Mouse (Mus musculus) ES-Bruce4 (cell line): ENCODE measurements around the gene Lrrn4cl. TPM values are rescaled to one million over a fixed set of nuclear protein-coding genes. Genes with fewer than 3 reads are reported as not detected.
A peak's percentile ranks its signal among the peaks of the same experiment; 100 is the strongest.
"Not testable (repeated sequence)": the region's sequence is repeated elsewhere in the genome, so short reads cannot be mapped to it uniquely, and the experiment has no call there.

Experiments
- H3K27ac ChIP-seq: 2 replicates; pipeline ENCODE4 v1.5.1; 2012; ENCODE audit warnings: low read length, inconsistent platforms; ENCODE audit not compliant: insufficient read depth
- H3K27me3 ChIP-seq: 2 replicates; pipeline ENCODE4 v1.6.1; 2012; ENCODE audit warnings: mild to moderate bottlenecking, low read length, inconsistent platforms; ENCODE audit not compliant: control insufficient read depth, poor library complexity, insufficient read depth, severe bottlenecking
- H3K36me3 ChIP-seq: 2 replicates; pipeline ENCODE4 v1.6.1; 2012; ENCODE audit warnings: inconsistent platforms, mild to moderate bottlenecking, low read length, moderate library complexity; ENCODE audit not compliant: control insufficient read depth, poor library complexity, insufficient read depth, severe bottlenecking
- H3K4me1 ChIP-seq: one replicate; pipeline ENCODE4 v1.8.1; 2011; ENCODE audit warnings: low read length; ENCODE audit not compliant: control insufficient read depth, insufficient read depth
- H3K4me3 ChIP-seq: 2 replicates; pipeline ENCODE4 v1.5.1; 2011; ENCODE audit warnings: low read depth, mild to moderate bottlenecking, low read length
- H3K9ac ChIP-seq: 2 replicates; pipeline ENCODE4 v1.6.1; 2012; ENCODE audit warnings: low read depth, mild to moderate bottlenecking, inconsistent platforms; ENCODE audit not compliant: poor library complexity, severe bottlenecking
- H3K9me3 ChIP-seq: replicated peaks from 2 replicates; pipeline ENCODE4 v1.6.1; 2012; ENCODE audit warnings: mild to moderate bottlenecking, low read length, inconsistent platforms; ENCODE audit not compliant: control insufficient read depth, poor library complexity, insufficient read depth, severe bottlenecking
- CTCF ChIP-seq: IDR thresholded peaks from one replicate; pipeline ENCODE4 v1.8.1; 2011; ENCODE audit warnings: low read depth, low read length
- EP300 ChIP-seq: IDR thresholded peaks from 2 replicates; pipeline ENCODE4 v1.6.1; 2011; ENCODE audit warnings: low read depth, low read length; ENCODE audit not compliant: insufficient read depth
- POLR2A ChIP-seq: IDR thresholded peaks from one replicate; pipeline ENCODE4 v1.8.1; 2011; ENCODE audit warnings: low read length; ENCODE audit not compliant: insufficient read depth
- polyA plus RNA-seq: library from polyadenylated mRNA; stranded (reverse); fragments of >200 nt; gene quantifications from 2 replicates; pipeline ENCODE4 v1.2.4, GENCODE M21; 2011; ENCODE audit warnings: low read depth; ENCODE audit not compliant: missing spikeins, insufficient read depth, insufficient read length

Lrrn4cl gene
- polyA plus RNA-seq, 1 experiment = 2.1 TPM

DNA sequence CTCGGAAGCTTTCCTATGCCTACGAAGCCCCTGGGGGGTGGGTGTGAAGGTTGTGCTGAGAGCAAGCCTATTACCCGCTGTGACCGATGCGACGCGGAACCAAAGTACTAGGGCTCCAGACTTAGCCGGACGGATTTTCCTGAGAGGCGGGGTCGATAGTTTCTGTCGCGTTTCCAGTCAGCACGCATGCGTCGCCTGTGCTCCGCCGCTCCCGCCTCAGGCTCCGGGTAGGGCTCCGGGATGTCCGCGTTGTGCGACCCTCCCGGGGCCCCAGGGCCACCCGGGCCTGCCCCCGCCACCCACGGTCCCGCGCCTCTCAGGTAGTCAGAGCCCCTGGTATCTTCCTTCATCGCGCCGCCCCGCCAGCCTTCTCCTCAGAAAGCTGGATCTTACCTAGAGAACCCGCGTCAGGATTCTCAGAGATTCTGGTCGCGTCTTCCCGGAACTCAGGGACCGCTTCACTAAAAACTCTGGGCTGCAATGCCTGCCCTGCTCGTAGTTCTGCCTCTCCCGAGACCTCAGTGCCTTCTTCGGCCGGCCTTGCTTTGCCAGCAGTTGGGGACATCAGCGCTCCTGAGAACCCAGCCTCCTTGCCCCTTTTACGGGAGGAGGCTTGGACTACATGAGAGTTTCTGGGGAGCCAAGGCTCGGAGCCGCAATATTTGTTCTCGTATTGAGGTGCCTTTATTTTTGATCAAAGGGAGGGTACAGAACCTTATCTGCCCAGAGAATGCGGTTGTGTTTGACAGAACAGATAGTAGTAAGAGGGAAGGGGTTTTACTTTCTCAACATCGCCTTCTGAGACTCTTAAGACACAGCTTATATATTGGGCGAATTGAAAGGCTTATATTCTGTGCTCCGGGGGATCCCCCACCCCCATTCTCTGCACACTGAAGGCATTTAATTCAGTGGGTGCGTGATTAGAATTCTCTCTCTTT lies 42.5 kb downstream of the Lrrn4cl start, which contains the start of gene Ints5:
Gene Ints5 (plus strand): TSS at position 177 of the 938 bp plus-strand sequence.
- H3K9ac ChIP-seq = peak within 1 kb of the TSS; percentile 96
- no peaks in the 10 kb centered on the region for H3K27me3 ChIP-seq
- peak within 1 kb of the TSS; percentile 10 for H3K27ac ChIP-seq
- H3K4me3 ChIP-seq = peak within 1 kb of the TSS; percentile 90
- peaks cover 36% of the 10 kb centered on the region for H3K36me3 ChIP-seq
- TF ChIP-seq POLR2A (peak; percentile 66), EP300 (peak; percentile 63; the same call in 1 of the 2 replicates), CTCF (no peak)
- H3K4me1 ChIP-seq = peaks cover 1% of the 10 kb centered on the region
- H3K9me3 ChIP-seq = no peaks in the 10 kb centered on the region

- H3K27me3 ChIP-seq = no peaks in the 10 kb centered on the region
- TF ChIP-seq EP300 (no peak), POLR2A (no peak), CTCF (no peak)
- H3K4me1 ChIP-seq = no peaks in the 10 kb centered on the region
- peaks cover 26% of the 10 kb centered on the region for H3K36me3 ChIP-seq
- no peak overlapping the region for H3K27ac ChIP-seq
- no peaks in the 10 kb centered on the region for H3K9me3 ChIP-seq
- H3K9ac ChIP-seq = no peak overlapping the region
- no peak overlapping the region for H3K4me3 ChIP-seq
Observed at GRCm38 (mm10) chr19:8895397-8895960, 44.9 kb downstream of the Lrrn4cl start.

- not testable (repeated sequence) for H3K4me3 ChIP-seq, H3K27ac ChIP-seq, H3K9ac ChIP-seq, H3K9me3 ChIP-seq, H3K4me1 ChIP-seq, H3K27me3 ChIP-seq
- peaks cover 19% of the 10 kb centered on the region for H3K36me3 ChIP-seq
Observed at GRCm38 (mm10) chr19:8896231-8896630, 45.7 kb downstream of the Lrrn4cl start.

DNA sequence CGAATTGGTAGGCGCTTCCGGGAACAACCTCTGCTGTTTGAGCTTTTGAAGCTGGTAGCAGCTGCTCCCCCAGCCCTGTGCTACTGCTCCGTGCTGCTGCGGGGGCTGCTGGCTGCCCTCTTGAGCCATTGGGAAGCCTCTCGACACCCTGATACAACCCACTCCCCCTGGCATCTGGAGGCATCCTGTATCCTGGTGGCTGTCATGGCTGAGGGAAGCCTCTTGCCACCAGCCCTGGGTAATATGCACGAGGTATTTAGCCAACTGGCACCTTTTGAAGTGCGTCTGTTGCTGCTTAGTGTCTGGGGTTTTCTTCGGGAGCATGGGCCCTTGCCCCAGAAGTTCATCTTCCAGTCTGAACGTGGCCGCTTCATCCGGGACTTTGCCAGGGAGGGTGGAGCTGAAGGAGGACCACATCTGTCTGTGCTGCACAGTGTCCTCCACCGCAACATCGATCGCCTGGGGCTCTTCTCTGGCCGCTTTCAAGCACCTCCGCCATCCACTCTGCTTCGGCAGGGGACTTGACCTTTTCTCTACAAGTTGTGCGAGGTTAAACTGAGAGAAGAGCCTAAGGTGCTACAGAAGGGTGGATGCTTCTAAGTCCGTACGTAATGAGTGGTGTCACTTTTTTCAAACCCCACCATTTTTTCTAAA lies 46.8 kb downstream of the Lrrn4cl start:
- Histone ChIP-seq H3K27ac (peak overlapping the region; percentile 60), H3K4me3 (peak overlapping the region; percentile 28), H3K9ac (peak overlapping the region; percentile 45), H3K36me3 (peaks cover 21% of the 10 kb centered on the region)
- H3K4me1 ChIP-seq, H3K27me3 ChIP-seq, H3K9me3 ChIP-seq: not testable (repeated sequence)

GRCm38 (mm10) chr19:8897865-8898495 lies 47.4 kb downstream of the Lrrn4cl start, which contains the start of gene Ganab:
Ganab (plus strand) TSS chr19:8898071.
- Histone ChIP-seq H3K4me1 (no peaks in the 10 kb centered on the region), H3K27ac (peak within 1 kb of the TSS; percentile 60), H3K4me3 (peak within 1 kb of the TSS; percentile 93), H3K9ac (peak within 1 kb of the TSS; percentile 94), H3K36me3 (peaks cover 26% of the 10 kb centered on the region), H3K9me3 (no peaks in the 10 kb centered on the region), H3K27me3 (no peaks in the 10 kb centered on the region)
- TF ChIP-seq EP300 (no peak), POLR2A (peak; percentile 68)

- Histone ChIP-seq H3K4me1 (no peaks in the 10 kb centered on the region), H3K9ac (peak overlapping the region; percentile 94), H3K36me3 (peaks cover 32% of the 10 kb centered on the region), H3K27me3 (no peaks in the 10 kb centered on the region), H3K9me3 (no peaks in the 10 kb centered on the region), H3K4me3 (peak overlapping the region; percentile 93), H3K27ac (peak overlapping the region; percentile 54)
- TF ChIP-seq POLR2A (no peak), EP300 (no peak), CTCF (no peak)
Observed at GRCm38 (mm10) chr19:8898576-8898975, 48.0 kb downstream of the Lrrn4cl start.
